Mouse (Mus musculus): ENCODE results near the gene Odf2l.

Odf2l gene

GRCm38 (mm10) chr3:145140236-145140635 is 21.8 kb downstream of the Odf2l start:
- no peak for DNase-seq (ENCODE audit: low spot score)

- no peak for DNase-seq (ENCODE audit: low spot score)
These were observed 24.5 kb downstream of the Odf2l start for GRCm38 (mm10) chr3:145142925-145143324.

GRCm38 (mm10) chr3:145143856-145144255 is 25.5 kb downstream of the Odf2l start:
- DNase-seq (ENCODE audit: low spot score) = no peak

GRCm38 (mm10) chr3:145146871-145147270 is 28.5 kb downstream of the Odf2l start:
- no peak for DNase-seq (ENCODE audit: low spot score)

- no peak for DNase-seq (ENCODE audit: low spot score)
These were observed 29.1 kb downstream of the Odf2l start for GRCm38 (mm10) chr3:145147483-145147882.

- DNase-seq (ENCODE audit: low spot score) = no peak
These were observed 29.6 kb downstream of the Odf2l start for GRCm38 (mm10) chr3:145147952-145148351.

GRCm38 (mm10) chr3:145151092-145151491 is 32.7 kb downstream of the Odf2l start:
- DNase-seq (ENCODE audit: low spot score) = no peak

GRCm38 (mm10) chr3:145151933-145152332 is 33.5 kb downstream of the Odf2l start:
- DNase-seq (ENCODE audit: low spot score) = no peak

GRCm38 (mm10) chr3:145156883-145157282 is 38.5 kb downstream of the Odf2l start:
- DNase-seq (ENCODE audit: low spot score) = no peak

GRCm38 (mm10) chr3:145158441-145158840 is 40.1 kb downstream of the Odf2l start:
- DNase-seq (ENCODE audit: low spot score) = no peak

GRCm38 (mm10) chr3:145166741-145167140 is 48.4 kb downstream of the Odf2l start:
- DNase-seq (ENCODE audit: low spot score) = no peak

GRCm38 (mm10) chr3:145167766-145168165 is 49.4 kb downstream of the Odf2l start:
- DNase-seq (ENCODE audit: low spot score) = no peak

- DNase-seq (ENCODE audit: low spot score) = no peak
These were observed 50.7 kb downstream of the Odf2l start for GRCm38 (mm10) chr3:145168844-145169696.

GRCm38 (mm10) chr3:145170028-145170427 is 51.6 kb downstream of the Odf2l start:
- DNase-seq (ENCODE audit: low spot score) = no peak

GRCm38 (mm10) chr3:145170604-145171389 is 52.4 kb downstream of the Odf2l start:
- DNase-seq (ENCODE audit: low spot score) = no peak

- DNase-seq (ENCODE audit: low spot score) = no peak
These were observed 53.1 kb downstream of the Odf2l start for GRCm38 (mm10) chr3:145171390-145172060.

- no peak for DNase-seq (ENCODE audit: low spot score)
These were observed 66.3 kb downstream of the Odf2l start for GRCm38 (mm10) chr3:145184645-145185044.

GRCm38 (mm10) chr3:145191972-145192371 is 73.6 kb downstream of the Odf2l start:
- no peak for DNase-seq (ENCODE audit: low spot score)

- no peak for DNase-seq (ENCODE audit: low spot score)
These were observed 77.0 kb downstream of the Odf2l start for GRCm38 (mm10) chr3:145195240-145195923.

- DNase-seq (ENCODE audit: low spot score) = no peak
These were observed 79.7 kb downstream of the Odf2l start for GRCm38 (mm10) chr3:145198050-145198449.
